Mouse (Mus musculus): ENCODE data around the gene Slc38a9. TPM values are rescaled to one million over a fixed set of nuclear protein-coding genes. Genes with fewer than 3 reads are reported as not detected.
A peak's percentile ranks its signal among the peaks of the same experiment; 100 is the strongest.

Slc38a9 gene
- total RNA-seq (2012; rRNA removed) = 13.1 and 21.8 TPM in 2 replicates

- Histone ChIP-seq H3K9me3 (ENCODE audit: control insufficient read depth, insufficient read depth, low read depth, low read length) (no peaks in the 10 kb centered on the region), H3K4me3 (ENCODE audit: insufficient read depth in 1 of 2, low read depth in 1 of 2, low read length in 2 of 2, poor library complexity in 1 of 2, severe bottlenecking in 1 of 2) (peak within 1 kb of the TSS; percentile 85 to 90), H3K9ac (ENCODE audit: insufficient read depth, low read depth, low read length, poor library complexity, severe bottlenecking) (peak within 1 kb of the TSS; percentile 78), H3K36me3 (ENCODE audit: control insufficient read depth, insufficient read depth, low read length, poor library complexity, severe bottlenecking) (no peaks in the 10 kb centered on the region), H3K4me1 (ENCODE audit: control insufficient read depth in 2 of 2, insufficient read depth in 2 of 2, low read length in 2 of 2, poor library complexity in 1 of 2) (peaks cover 0 to 4% of the 10 kb centered on the region in 2 experiments; a peak in 1 of 4 replicates), H3K27ac (ENCODE audit: insufficient read depth, low read depth, low read length, poor library complexity, severe bottlenecking) (no peak within 1 kb of the TSS)
- DNase-seq (ENCODE audit: low read depth, low spot score) = peak; percentile 96
- no peak for TF ChIP-seq MAFK (IDR thresholded peaks at IDR 0.05; ENCODE audit: insufficient read depth, low read depth, low read length)
- no peak for TF ChIP-seq ZC3H11A (IDR thresholded peaks at IDR 0.05; ENCODE audit: borderline replicate concordance, low read depth, low read length)
- peak; percentile 96 for TF ChIP-seq HCFC1 (IDR thresholded peaks at IDR 0.05; ENCODE audit: borderline replicate concordance, insufficient read depth, low read length)
- no peak for TF ChIP-seq ZNF384 (IDR thresholded peaks at IDR 0.05; ENCODE audit: low read depth, low read length)
- 0 out of 2 replicates have a peak, but pooled peaks have one; percentile 25 for TF ChIP-seq CHD2 (IDR thresholded peaks at IDR 0.05; ENCODE audit: low read depth, low read length)
- in situ Hi-C loops (cut with MboI; ENCODE audit: low sequenced_read_pairs in 2 of 2, unreplicated experiment in 2 of 2) = no loop called here
Measured at GRCm38 (mm10) chr13:112660574-112661381, at the start of gene Slc38a9. Slc38a9 (plus strand) TSS chr13:112660751.

GRCm38 (mm10) chr13:112621592-112621991 lies 39.0 kb upstream of the Slc38a9 start:
- Histone ChIP-seq H3K4me3 (ENCODE audit: insufficient read depth in 1 of 2, low read depth in 1 of 2, low read length in 2 of 2, poor library complexity in 1 of 2, severe bottlenecking in 1 of 2) (no peak overlapping the region), H3K9me3 (ENCODE audit: control insufficient read depth, insufficient read depth, low read depth, low read length) (no peaks in the 10 kb centered on the region), H3K27ac (ENCODE audit: insufficient read depth, low read depth, low read length, poor library complexity, severe bottlenecking) (no peak overlapping the region), H3K4me1 (ENCODE audit: control insufficient read depth in 2 of 2, insufficient read depth in 2 of 2, low read length in 2 of 2, poor library complexity in 1 of 2) (no peaks in the 10 kb centered on the region), H3K36me3 (ENCODE audit: control insufficient read depth, insufficient read depth, low read length, poor library complexity, severe bottlenecking) (no peaks in the 10 kb centered on the region), H3K9ac (ENCODE audit: insufficient read depth, low read depth, low read length, poor library complexity, severe bottlenecking) (no peak overlapping the region)
- no peak for DNase-seq (ENCODE audit: low read depth, low spot score)
- in situ Hi-C loops (cut with MboI; ENCODE audit: low sequenced_read_pairs in 2 of 2, unreplicated experiment in 2 of 2) = no loop called here
- TF ChIP-seq ZC3H11A (IDR thresholded peaks at IDR 0.05; ENCODE audit: borderline replicate concordance, low read depth, low read length) (no peak), CHD2 (IDR thresholded peaks at IDR 0.05; ENCODE audit: low read depth, low read length) (no peak), HCFC1 (IDR thresholded peaks at IDR 0.05; ENCODE audit: borderline replicate concordance, insufficient read depth, low read length) (no peak), MAFK (IDR thresholded peaks at IDR 0.05; ENCODE audit: insufficient read depth, low read depth, low read length) (no peak), ZNF384 (IDR thresholded peaks at IDR 0.05; ENCODE audit: low read depth, low read length) (no peak)

- Histone ChIP-seq H3K9ac (ENCODE audit: insufficient read depth, low read depth, low read length, poor library complexity, severe bottlenecking) (no peak overlapping the region), H3K4me1 (ENCODE audit: control insufficient read depth in 2 of 2, insufficient read depth in 2 of 2, low read length in 2 of 2, poor library complexity in 1 of 2) (no peaks in the 10 kb centered on the region), H3K36me3 (ENCODE audit: control insufficient read depth, insufficient read depth, low read length, poor library complexity, severe bottlenecking) (no peaks in the 10 kb centered on the region), H3K27ac (ENCODE audit: insufficient read depth, low read depth, low read length, poor library complexity, severe bottlenecking) (no peak overlapping the region), H3K4me3 (ENCODE audit: insufficient read depth in 1 of 2, low read depth in 1 of 2, low read length in 2 of 2, poor library complexity in 1 of 2, severe bottlenecking in 1 of 2) (no peak overlapping the region), H3K9me3 (ENCODE audit: control insufficient read depth, insufficient read depth, low read depth, low read length) (no peaks in the 10 kb centered on the region)
- in situ Hi-C loops (cut with MboI; ENCODE audit: low sequenced_read_pairs in 2 of 2, unreplicated experiment in 2 of 2) = no loop called here
- DNase-seq (ENCODE audit: low read depth, low spot score) = no peak
- TF ChIP-seq HCFC1 (IDR thresholded peaks at IDR 0.05; ENCODE audit: borderline replicate concordance, insufficient read depth, low read length) = no peak
- TF ChIP-seq CHD2 (IDR thresholded peaks at IDR 0.05; ENCODE audit: low read depth, low read length) = no peak
- no peak for TF ChIP-seq MAFK (IDR thresholded peaks at IDR 0.05; ENCODE audit: insufficient read depth, low read depth, low read length)
- TF ChIP-seq ZC3H11A (IDR thresholded peaks at IDR 0.05; ENCODE audit: borderline replicate concordance, low read depth, low read length) = no peak
- TF ChIP-seq ZNF384 (IDR thresholded peaks at IDR 0.05; ENCODE audit: low read depth, low read length) = no peak
Measured at GRCm38 (mm10) chr13:112623656-112624055, 36.9 kb upstream of the Slc38a9 start.

- no peak overlapping the region for H3K9ac ChIP-seq (ENCODE audit: insufficient read depth, low read depth, low read length, poor library complexity, severe bottlenecking)
- H3K9me3 ChIP-seq (ENCODE audit: control insufficient read depth, insufficient read depth, low read depth, low read length) = no peaks in the 10 kb centered on the region
- H3K36me3 ChIP-seq (ENCODE audit: control insufficient read depth, insufficient read depth, low read length, poor library complexity, severe bottlenecking) = no peaks in the 10 kb centered on the region
- no peak overlapping the region for H3K4me3 ChIP-seq (ENCODE audit: insufficient read depth in 1 of 2, low read depth in 1 of 2, low read length in 2 of 2, poor library complexity in 1 of 2, severe bottlenecking in 1 of 2)
- no peak for DNase-seq (ENCODE audit: low read depth, low spot score)
- TF ChIP-seq CHD2 (IDR thresholded peaks at IDR 0.05; ENCODE audit: low read depth, low read length) = no peak
- TF ChIP-seq HCFC1 (IDR thresholded peaks at IDR 0.05; ENCODE audit: borderline replicate concordance, insufficient read depth, low read length) = no peak
- TF ChIP-seq ZNF384 (IDR thresholded peaks at IDR 0.05; ENCODE audit: low read depth, low read length) = no peak
- TF ChIP-seq ZC3H11A (IDR thresholded peaks at IDR 0.05; ENCODE audit: borderline replicate concordance, low read depth, low read length) = no peak
- no peak for TF ChIP-seq MAFK (IDR thresholded peaks at IDR 0.05; ENCODE audit: insufficient read depth, low read depth, low read length)
- in situ Hi-C loops (cut with MboI; ENCODE audit: low sequenced_read_pairs in 2 of 2, unreplicated experiment in 2 of 2) = no loop called here
- no peak overlapping the region for H3K27ac ChIP-seq (ENCODE audit: insufficient read depth, low read depth, low read length, poor library complexity, severe bottlenecking)
- H3K4me1 ChIP-seq (ENCODE audit: control insufficient read depth in 2 of 2, insufficient read depth in 2 of 2, low read length in 2 of 2, poor library complexity in 1 of 2) = no peaks in the 10 kb centered on the region
Measured at GRCm38 (mm10) chr13:112624622-112625021, 35.9 kb upstream of the Slc38a9 start.
